Mouse (Mus musculus) E14TG2a.4 (cell line): ENCODE results near the gene Gm5965.

ENCODE experiments used
- CTCF ChIP-seq: conservative IDR thresholded peaks from 2 replicates; pipeline ENCODE4 v1.5.1; 2014; ENCODE audit warnings: low read length
- POU5F1 ChIP-seq: IDR thresholded peaks from 2 replicates; pipeline ENCODE4 v1.6.1; 2014; ENCODE audit warnings: low read length, borderline replicate concordance

DNA sequence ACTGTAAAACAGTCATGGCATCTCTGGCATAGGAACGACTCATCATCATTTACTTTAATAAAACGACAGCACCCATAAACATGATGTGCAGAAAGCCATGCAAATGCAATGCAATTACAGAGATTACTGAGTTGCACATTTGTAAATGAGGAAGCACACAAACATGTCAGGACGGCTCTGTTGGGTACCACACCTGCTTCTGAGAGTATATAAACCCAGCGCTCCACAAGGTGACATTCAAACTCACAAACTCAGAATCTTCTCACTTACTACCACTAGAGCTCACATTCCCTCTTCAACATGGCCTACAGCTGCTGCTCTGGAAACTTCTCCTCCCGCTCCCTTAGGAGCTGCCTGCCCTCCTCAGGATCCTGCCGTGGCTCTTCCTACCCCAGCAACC is at the start of gene Gm5965:
- TF ChIP-seq CTCF (no peak), POU5F1 (no peak)
